Mouse (Mus musculus) thymus, postnatal 0 days (tissue): Measurements from ENCODE around the gene Ppip5k1. TPM values are rescaled to one million over a fixed set of nuclear protein-coding genes. Genes with fewer than 3 reads are reported as not detected.
A peak's percentile ranks its signal among the peaks of the same experiment; 100 is the strongest.
"Not testable (repeated sequence)": the region's sequence is repeated elsewhere in the genome, so short reads cannot be mapped to it uniquely, and the experiment has no call there.

Source experiments
- DNase-seq: peaks from one replicate; pipeline ENCODE4 v3.0.0-alpha.2; 2015; ENCODE audit warnings: low spot score
- polyA plus RNA-seq: library from polyadenylated mRNA; unstranded; fragments of >200 nt; fragmentation: Nextera tagmentation; extraction: Ambion mirVana; gene quantifications from 2 replicates; pipeline ENCODE4 v1.2.1, GENCODE M21; 2015

Gene Ppip5k1
- 8.5 and 8.7 TPM in 2 replicates for polyA plus RNA-seq

- peak; percentile 97 for DNase-seq
These were observed at the start of gene Ppip5k1 for GRCm38 (mm10) chr2:121354820-121355592. Gene Ppip5k1 (minus strand): TSS chr2:121355396.

GRCm38 (mm10) chr2:121403296-121403695 lies 48.1 kb upstream of the Ppip5k1 start:
- no peak for DNase-seq

GRCm38 (mm10) chr2:121396624-121397023 lies 41.4 kb upstream of the Ppip5k1 start:
- peak; percentile 81 for DNase-seq

GRCm38 (mm10) chr2:121386961-121387575 lies 31.9 kb upstream of the Ppip5k1 start, which contains the start of gene Strc:
Gene Strc (minus strand): TSS chr2:121387168.
- not testable (repeated sequence) for DNase-seq

- DNase-seq: no peak
These were observed 19.6 kb upstream of the Ppip5k1 start for GRCm38 (mm10) chr2:121374766-121375165.

- DNase-seq: no peak
These were observed 17.1 kb upstream of the Ppip5k1 start for GRCm38 (mm10) chr2:121372266-121372665.

GRCm38 (mm10) chr2:121370921-121371320 lies 15.7 kb upstream of the Ppip5k1 start:
- DNase-seq: no peak

- DNase-seq: no peak
These were observed 13.6 kb upstream of the Ppip5k1 start for GRCm38 (mm10) chr2:121368831-121369230.

- no peak for DNase-seq
These were observed 8.5 kb upstream of the Ppip5k1 start for GRCm38 (mm10) chr2:121363656-121364055.

GRCm38 (mm10) chr2:121359461-121359860 lies 4.3 kb upstream of the Ppip5k1 start:
- no peak for DNase-seq

- peak; percentile 4 for DNase-seq
These were observed 3.2 kb upstream of the Ppip5k1 start for GRCm38 (mm10) chr2:121358381-121358780.

- DNase-seq: no peak
These were observed 2.8 kb upstream of the Ppip5k1 start for GRCm38 (mm10) chr2:121357961-121358360.

GRCm38 (mm10) chr2:121357494-121357893 lies 2.3 kb upstream of the Ppip5k1 start, which contains the start of gene Ckmt1:
Gene Ckmt1 (plus strand): TSS chr2:121357714.
- no peak for DNase-seq

GRCm38 (mm10) chr2:121354378-121354777 lies 818 bp downstream of the Ppip5k1 start:
- no peak for DNase-seq

- DNase-seq: no peak
These were observed 2.0 kb downstream of the Ppip5k1 start for GRCm38 (mm10) chr2:121353156-121353555.

GRCm38 (mm10) chr2:121339057-121339456 lies 16.1 kb downstream of the Ppip5k1 start:
- no peak for DNase-seq

GRCm38 (mm10) chr2:121329492-121329891 lies 25.7 kb downstream of the Ppip5k1 start:
- no peak for DNase-seq

- DNase-seq: no peak
These were observed 31.3 kb downstream of the Ppip5k1 start for GRCm38 (mm10) chr2:121323693-121324470.

GRCm38 (mm10) chr2:121323041-121323440 lies 32.2 kb downstream of the Ppip5k1 start:
- DNase-seq: no peak

GRCm38 (mm10) chr2:121316278-121316677 lies 38.9 kb downstream of the Ppip5k1 start:
- no peak for DNase-seq

GRCm38 (mm10) chr2:121308997-121309416 lies 46.2 kb downstream of the Ppip5k1 start:
- no peak for DNase-seq

- no peak for DNase-seq
These were observed 55.2 kb downstream of the Ppip5k1 start for GRCm38 (mm10) chr2:121300036-121300435.
